Mouse (Mus musculus) gastrocnemius, adult 8-10 months (tissue): Measurements from ENCODE around the gene Efna5. TPM values are rescaled to one million over a fixed set of nuclear protein-coding genes. Genes with fewer than 3 reads are reported as not detected.

Source experiments
- DNase-seq, 2 experiments: peaks; one replicate each; pipeline ENCODE4 v3.0.0; 2022; ENCODE audit warnings: low spot score in 2 of 2
- total RNA-seq, 4 experiments: library from RNA; stranded (reverse); gene quantifications; 2 replicates each; pipeline ENCODE4 v1.2.4; 2022

Efna5 gene
- total RNA-seq, 4 experiments from 2014 or later = 0.29 to 1.3 (median 0.71) TPM

- DNase-seq = no peak
These were observed 174.7 kb downstream of the Efna5 start for GRCm38 (mm10) chr17:62706418-62706817.

- no peak for DNase-seq
These were observed 178.9 kb downstream of the Efna5 start for GRCm38 (mm10) chr17:62702020-62702814.

- no peak for DNase-seq
These were observed 180.1 kb downstream of the Efna5 start for GRCm38 (mm10) chr17:62700791-62701602.

- DNase-seq = no peak
These were observed 186.1 kb downstream of the Efna5 start for GRCm38 (mm10) chr17:62694958-62695437.

- no peak for DNase-seq
These were observed 188.9 kb downstream of the Efna5 start for GRCm38 (mm10) chr17:62692242-62692641.

GRCm38 (mm10) chr17:62691201-62691715 is 189.9 kb downstream of the Efna5 start:
- no peak for DNase-seq

- no peak for DNase-seq
These were observed 190.9 kb downstream of the Efna5 start for GRCm38 (mm10) chr17:62690256-62690655.

- DNase-seq = no peak
These were observed 191.5 kb downstream of the Efna5 start for GRCm38 (mm10) chr17:62689646-62690045.

GRCm38 (mm10) chr17:62687369-62687768 is 193.7 kb downstream of the Efna5 start:
- no peak for DNase-seq

- no peak for DNase-seq
These were observed 195.9 kb downstream of the Efna5 start for GRCm38 (mm10) chr17:62685181-62685580.

GRCm38 (mm10) chr17:62683142-62683541 is 198.0 kb downstream of the Efna5 start:
- no peak for DNase-seq

- no peak for DNase-seq
These were observed 199.4 kb downstream of the Efna5 start for GRCm38 (mm10) chr17:62681726-62682125.

GRCm38 (mm10) chr17:62680737-62681136 is 200.4 kb downstream of the Efna5 start:
- DNase-seq = no peak

GRCm38 (mm10) chr17:62676832-62677231 is 204.3 kb downstream of the Efna5 start:
- no peak for DNase-seq

GRCm38 (mm10) chr17:62676409-62676808 is 204.7 kb downstream of the Efna5 start:
- no peak for DNase-seq

GRCm38 (mm10) chr17:62675811-62676255 is 205.3 kb downstream of the Efna5 start:
- DNase-seq = no peak

GRCm38 (mm10) chr17:62672068-62672467 is 209.0 kb downstream of the Efna5 start:
- DNase-seq = no peak

- DNase-seq = no peak
These were observed 214.4 kb downstream of the Efna5 start for GRCm38 (mm10) chr17:62666761-62667160.

- no peak for DNase-seq
These were observed 215.3 kb downstream of the Efna5 start for GRCm38 (mm10) chr17:62665823-62666222.

- DNase-seq = no peak
These were observed 216.4 kb downstream of the Efna5 start for GRCm38 (mm10) chr17:62664709-62665108.

- no peak for DNase-seq
These were observed 219.3 kb downstream of the Efna5 start for GRCm38 (mm10) chr17:62661801-62662200.
